Mouse (Mus musculus) heart, embryonic 12.5 days (tissue): ENCODE data around the gene Elmo1. TPM values are rescaled to one million over a fixed set of nuclear protein-coding genes. Genes with fewer than 3 reads are reported as not detected.

Experiments used
- ATAC-seq: fragments of 200-750 bp; cut with Nextera tagmentation; 2 replicates; pipeline ENCODE4 v1.8.0; 2017; ENCODE audit warnings: moderate TSS enrichment, moderate library complexity; ENCODE audit not compliant: insufficient number of reproducible peaks, low FRiP score
- H3K27ac ChIP-seq: fragments of 300-500 bp; sonication (generic); 2 replicates; pipeline ENCODE4 v1.5.1; 2016; ENCODE audit warnings: mild to moderate bottlenecking, moderate library complexity; ENCODE audit not compliant: poor library complexity, severe bottlenecking
- H3K27me3 ChIP-seq: fragments of 300-500 bp; sonication (generic); replicated peaks from 2 replicates; pipeline ENCODE4 v1.6.1; 2016; ENCODE audit warnings: mild to moderate bottlenecking, moderate library complexity
- H3K36me3 ChIP-seq: fragments of 300-500 bp; sonication (generic); 2 replicates; pipeline ENCODE4 v1.6.1; 2016; ENCODE audit warnings: mild to moderate bottlenecking, moderate library complexity
- H3K4me1 ChIP-seq: fragments of 300-500 bp; sonication (generic); replicated peaks from 2 replicates; pipeline ENCODE4 v1.6.1; 2016; ENCODE audit warnings: mild to moderate bottlenecking
- H3K4me2 ChIP-seq: fragments of 300-500 bp; sonication (generic); 2 replicates; pipeline ENCODE4 v1.6.1; 2016; ENCODE audit warnings: mild to moderate bottlenecking, moderate library complexity
- H3K4me3 ChIP-seq: fragments of 300-500 bp; sonication (generic); 2 replicates; pipeline ENCODE4 v1.5.1; 2016; ENCODE audit warnings: mild to moderate bottlenecking
- H3K9ac ChIP-seq: fragments of 300-500 bp; sonication (generic); 2 replicates; pipeline ENCODE4 v1.6.1; 2016; ENCODE audit warnings: mild to moderate bottlenecking, moderate library complexity
- H3K9me3 ChIP-seq: fragments of 300-500 bp; sonication (generic); replicated peaks from 2 replicates; pipeline ENCODE4 v1.6.1; 2016; ENCODE audit warnings: mild to moderate bottlenecking, moderate library complexity
- WGBS: fragments of 180-500 bp; shearing (Covaris S2); methylation state at CpG from one replicate; pipeline ENCODE4 v1.1.7; 2016; 5-methylcytosine and 5-hydroxymethylcytosine counted together
- polyA plus RNA-seq: library from polyadenylated mRNA; unstranded; fragments of >200 nt; fragmentation: Nextera tagmentation; extraction: Ambion mirVana; gene quantifications from 2 replicates; pipeline ENCODE4 v1.2.1, GENCODE M21; 2016

Elmo1 gene
- polyA plus RNA-seq, 1 experiment from 2014 or later = 8.8 TPM

- H3K9me3 ChIP-seq = no peaks in the 10 kb centered on the region
- 71% methylated on average over 3 of the region's 3 CpGs for WGBS
- H3K4me2 ChIP-seq = no peak overlapping the region
- peaks cover 10% of the 10 kb centered on the region; the same call in 1 of the 2 replicates for H3K4me1 ChIP-seq
- H3K27ac ChIP-seq = no peak overlapping the region
- H3K4me3 ChIP-seq = no peak overlapping the region
- H3K36me3 ChIP-seq = no peaks in the 10 kb centered on the region
- ATAC-seq = no peak
- H3K9ac ChIP-seq = no peak overlapping the region
- no peaks in the 10 kb centered on the region for H3K27me3 ChIP-seq
Observed at GRCm38 (mm10) chr13:20238743-20239142, 148.3 kb downstream of the Elmo1 start.

GRCm38 (mm10) chr13:20250069-20250668, 159.8 kb downstream of the Elmo1 start:
- no peak for ATAC-seq
- Histone ChIP-seq H3K27ac (no peak overlapping the region), H3K36me3 (no peaks in the 10 kb centered on the region), H3K4me1 (no peaks in the 10 kb centered on the region), H3K27me3 (no peaks in the 10 kb centered on the region), H3K4me2 (no peak overlapping the region), H3K9me3 (no peaks in the 10 kb centered on the region), H3K4me3 (no peak overlapping the region), H3K9ac (no peak overlapping the region)

GRCm38 (mm10) chr13:20254911-20255310, 164.5 kb downstream of the Elmo1 start:
- no peaks in the 10 kb centered on the region for H3K36me3 ChIP-seq
- H3K4me1 ChIP-seq = no peaks in the 10 kb centered on the region
- ATAC-seq = no peak
- WGBS = 68% methylated on average over 6 of the region's 6 CpGs
- H3K9ac ChIP-seq = no peak overlapping the region
- H3K9me3 ChIP-seq = no peaks in the 10 kb centered on the region
- H3K27me3 ChIP-seq = no peaks in the 10 kb centered on the region
- no peak overlapping the region for H3K4me2 ChIP-seq
- 0 out of 2 replicates have a peak overlapping the region, but pooled peaks have one; percentile 20 for H3K27ac ChIP-seq
- no peak overlapping the region for H3K4me3 ChIP-seq

- WGBS = 57% methylated on average over 3 of the region's 3 CpGs
- H3K36me3 ChIP-seq = no peaks in the 10 kb centered on the region
- H3K27ac ChIP-seq = no peak overlapping the region
- H3K27me3 ChIP-seq = no peaks in the 10 kb centered on the region
- no peaks in the 10 kb centered on the region for H3K9me3 ChIP-seq
- H3K9ac ChIP-seq = no peak overlapping the region
- H3K4me1 ChIP-seq = no peaks in the 10 kb centered on the region
- ATAC-seq = peak; percentile 77
- no peak overlapping the region for H3K4me3 ChIP-seq
- H3K4me2 ChIP-seq = no peak overlapping the region
Observed at GRCm38 (mm10) chr13:20255380-20255779, 165.0 kb downstream of the Elmo1 start.

- WGBS = 75% methylated on average over 4 of the region's 4 CpGs
- no peaks in the 10 kb centered on the region for H3K27me3 ChIP-seq
- no peak overlapping the region for H3K4me2 ChIP-seq
- H3K9me3 ChIP-seq = no peaks in the 10 kb centered on the region
- H3K27ac ChIP-seq = 0 out of 2 replicates have a peak overlapping the region, but pooled peaks have one; percentile 18
- H3K4me1 ChIP-seq = no peaks in the 10 kb centered on the region
- no peak overlapping the region for H3K9ac ChIP-seq
- no peak overlapping the region for H3K4me3 ChIP-seq
- ATAC-seq = no peak
- H3K36me3 ChIP-seq = no peaks in the 10 kb centered on the region
Observed at GRCm38 (mm10) chr13:20256613-20257012, 166.2 kb downstream of the Elmo1 start.

GRCm38 (mm10) chr13:20257562-20258525, 167.4 kb downstream of the Elmo1 start:
- Histone ChIP-seq H3K27ac (no peak overlapping the region), H3K4me3 (no peak overlapping the region), H3K36me3 (no peaks in the 10 kb centered on the region), H3K9me3 (no peaks in the 10 kb centered on the region), H3K4me2 (no peak overlapping the region), H3K27me3 (no peaks in the 10 kb centered on the region), H3K4me1 (no peaks in the 10 kb centered on the region), H3K9ac (no peak overlapping the region)
- ATAC-seq = peak; percentile 55; the same call in 1 of the 2 replicates
- WGBS = 78% methylated on average over 8 of the region's 8 CpGs

GRCm38 (mm10) chr13:20263173-20263572, 172.8 kb downstream of the Elmo1 start:
- Histone ChIP-seq H3K4me3 (no peak overlapping the region), H3K27me3 (no peaks in the 10 kb centered on the region), H3K4me1 (no peaks in the 10 kb centered on the region), H3K4me2 (no peak overlapping the region), H3K9ac (no peak overlapping the region), H3K36me3 (no peaks in the 10 kb centered on the region), H3K27ac (no peak overlapping the region), H3K9me3 (no peaks in the 10 kb centered on the region)
- 91% methylated on average over 1 of the region's 1 CpGs for WGBS
- ATAC-seq = no peak

GRCm38 (mm10) chr13:20270148-20270547, 179.8 kb downstream of the Elmo1 start:
- Histone ChIP-seq H3K4me3 (no peak overlapping the region), H3K4me2 (no peak overlapping the region), H3K9me3 (no peaks in the 10 kb centered on the region), H3K27me3 (no peaks in the 10 kb centered on the region), H3K36me3 (no peaks in the 10 kb centered on the region), H3K27ac (no peak overlapping the region), H3K4me1 (no peaks in the 10 kb centered on the region), H3K9ac (no peak overlapping the region)
- WGBS = 56% methylated on average over 6 of the region's 6 CpGs
- no peak for ATAC-seq

- ATAC-seq = no peak
- Histone ChIP-seq H3K27me3 (no peaks in the 10 kb centered on the region), H3K27ac (no peak overlapping the region), H3K4me2 (no peak overlapping the region), H3K9me3 (no peaks in the 10 kb centered on the region), H3K9ac (no peak overlapping the region), H3K4me1 (no peaks in the 10 kb centered on the region), H3K4me3 (no peak overlapping the region), H3K36me3 (no peaks in the 10 kb centered on the region)
- 46% methylated on average over 3 of the region's 3 CpGs for WGBS
Observed at GRCm38 (mm10) chr13:20271799-20272198, 181.4 kb downstream of the Elmo1 start.

- Histone ChIP-seq H3K9ac (no peak overlapping the region), H3K9me3 (no peaks in the 10 kb centered on the region), H3K27ac (no peak overlapping the region), H3K4me3 (no peak overlapping the region), H3K4me1 (no peaks in the 10 kb centered on the region), H3K36me3 (no peaks in the 10 kb centered on the region), H3K4me2 (no peak overlapping the region), H3K27me3 (no peaks in the 10 kb centered on the region)
- WGBS = 43% methylated on average over 6 of the region's 6 CpGs
- ATAC-seq = no peak
Observed at GRCm38 (mm10) chr13:20272562-20272961, 182.2 kb downstream of the Elmo1 start.

- Histone ChIP-seq H3K4me1 (no peaks in the 10 kb centered on the region), H3K9me3 (no peaks in the 10 kb centered on the region), H3K4me3 (no peak overlapping the region), H3K4me2 (no peak overlapping the region), H3K36me3 (no peaks in the 10 kb centered on the region), H3K9ac (no peak overlapping the region), H3K27ac (no peak overlapping the region), H3K27me3 (no peaks in the 10 kb centered on the region)
- WGBS = 92% methylated on average over 2 of the region's 2 CpGs
- no peak for ATAC-seq
Observed at GRCm38 (mm10) chr13:20279889-20280288, 189.5 kb downstream of the Elmo1 start.
